Mouse (Mus musculus) hindbrain, embryonic 12.5 days (tissue): ENCODE results near the gene Pklr. TPM values are rescaled to one million over a fixed set of nuclear protein-coding genes. Genes with fewer than 3 reads are reported as not detected.
A peak's percentile ranks its signal among the peaks of the same experiment; 100 is the strongest.

ENCODE experiments used
- ATAC-seq: fragments of 200-750 bp; cut with Nextera tagmentation; 2 replicates; pipeline ENCODE4 v1.8.0; 2017; ENCODE audit warnings: moderate TSS enrichment; ENCODE audit not compliant: low FRiP score
- H3K27ac ChIP-seq: fragments of 300-500 bp; sonication (generic); 2 replicates; pipeline ENCODE4 v1.5.1; 2016; ENCODE audit warnings: mild to moderate bottlenecking
- H3K27me3 ChIP-seq: fragments of 300-500 bp; sonication (generic); 2 replicates; pipeline ENCODE4 v1.6.1; 2016; ENCODE audit warnings: mild to moderate bottlenecking
- H3K36me3 ChIP-seq: fragments of 300-500 bp; sonication (generic); 2 replicates; pipeline ENCODE4 v1.6.1; 2016; ENCODE audit warnings: mild to moderate bottlenecking
- H3K4me1 ChIP-seq: fragments of 300-500 bp; sonication (generic); 2 replicates; pipeline ENCODE4 v1.6.1; 2016
- H3K4me2 ChIP-seq: fragments of 300-500 bp; sonication (generic); replicated peaks from 2 replicates; pipeline ENCODE4 v1.6.1; 2016; ENCODE audit warnings: mild to moderate bottlenecking
- H3K4me3 ChIP-seq: fragments of 300-500 bp; sonication (generic); 2 replicates; pipeline ENCODE4 v1.5.1; 2016; ENCODE audit warnings: mild to moderate bottlenecking
- H3K9ac ChIP-seq: fragments of 300-500 bp; sonication (generic); 2 replicates; pipeline ENCODE4 v1.6.1; 2016; ENCODE audit warnings: mild to moderate bottlenecking, moderate library complexity
- H3K9me3 ChIP-seq: fragments of 300-500 bp; sonication (generic); replicated peaks from 2 replicates; pipeline ENCODE4 v1.6.1; 2016; ENCODE audit warnings: mild to moderate bottlenecking
- WGBS: fragments of 180-500 bp; shearing (Covaris S2); methylation state at CpG from one replicate; pipeline ENCODE4 v1.1.7; 2016; 5-methylcytosine and 5-hydroxymethylcytosine counted together
- polyA plus RNA-seq: library from polyadenylated mRNA; unstranded; fragments of >200 nt; fragmentation: Nextera tagmentation; extraction: Ambion mirVana; gene quantifications from 2 replicates; pipeline ENCODE4 v1.2.1, GENCODE M21; 2016

Gene Pklr
- polyA plus RNA-seq, 1 experiment from 2014 or later, result 0.96 TPM

DNA sequence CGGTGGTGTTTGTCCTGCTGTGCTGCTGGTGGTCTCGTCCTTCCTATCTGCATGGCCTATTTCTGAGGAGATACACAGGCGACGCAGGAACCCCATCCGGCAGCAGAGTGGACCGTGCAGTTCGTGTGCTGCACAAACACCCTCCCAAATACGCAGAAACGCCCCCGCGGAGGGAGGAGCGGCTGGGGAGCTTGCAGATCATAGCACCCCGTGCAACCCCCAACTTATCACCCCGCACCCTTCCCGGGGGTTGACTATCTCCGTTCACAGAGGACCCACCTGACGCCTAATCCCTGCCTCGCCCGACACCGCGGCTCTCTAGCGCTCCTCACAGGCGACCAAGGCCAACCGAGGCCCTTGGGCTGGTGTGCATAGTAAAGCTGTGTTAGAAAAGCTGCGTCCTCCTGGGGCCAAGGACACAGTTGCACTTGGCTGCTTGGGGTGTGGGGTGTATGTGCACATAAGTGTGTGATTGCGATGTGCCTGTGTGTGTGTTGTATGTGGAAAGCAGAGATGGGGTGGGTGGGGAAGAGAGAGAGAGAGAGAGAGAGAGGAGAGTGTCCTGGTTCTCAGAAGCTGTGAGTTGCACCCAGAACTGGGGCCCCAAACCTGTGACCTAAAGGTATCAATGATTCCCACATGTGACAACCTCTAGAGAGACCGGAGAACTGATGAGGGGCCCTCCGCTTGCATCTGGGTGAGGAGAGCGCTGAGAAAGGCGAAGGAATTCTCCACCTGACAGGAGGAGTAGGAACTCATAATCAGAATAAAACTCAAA, 3.5 kb upstream of the Pklr start:
- 15% methylated on average over 30 of the region's 30 CpGs for whole genome bisulfite sequencing
- Histone ChIP-seq H3K9ac (peak overlapping the region; percentile 42), H3K4me3 (peak overlapping the region; percentile 30), H3K4me1 (peaks cover 7% of the 10 kb centered on the region), H3K36me3 (no peaks in the 10 kb centered on the region), H3K27me3 (no peaks in the 10 kb centered on the region), H3K9me3 (no peaks in the 10 kb centered on the region), H3K27ac (no peak overlapping the region), H3K4me2 (peak overlapping the region; percentile 61)
- ATAC-seq, result no peak

DNA sequence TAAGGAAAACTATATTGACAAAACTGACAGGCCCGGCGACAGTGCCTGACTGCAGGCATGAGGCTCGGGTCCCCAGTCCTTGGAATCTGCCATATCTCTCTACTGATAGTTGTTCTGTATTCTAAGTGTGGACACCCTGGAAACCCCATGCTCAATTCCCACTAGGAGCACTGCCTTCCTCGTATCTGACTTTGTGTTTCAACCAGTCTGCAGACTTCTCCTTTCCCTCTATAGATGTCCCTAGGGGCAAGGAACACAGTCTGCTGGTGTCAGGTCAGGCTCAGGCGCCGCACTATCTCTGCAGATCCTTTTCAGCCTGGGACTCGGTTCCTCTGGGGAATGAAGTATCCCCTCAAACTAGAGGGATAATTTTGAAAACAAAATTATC, 2.9 kb upstream of the Pklr start:
- Histone ChIP-seq H3K27me3 (no peaks in the 10 kb centered on the region), H3K9me3 (no peaks in the 10 kb centered on the region), H3K9ac (no peak overlapping the region), H3K4me1 (peaks cover 7% of the 10 kb centered on the region), H3K27ac (no peak overlapping the region), H3K4me3 (no peak overlapping the region), H3K4me2 (no peak overlapping the region; the same call in 1 of the 2 replicates), H3K36me3 (no peaks in the 10 kb centered on the region)
- 76% methylated on average over 7 of the region's 7 CpGs for WGBS
- no peak for ATAC-seq

DNA sequence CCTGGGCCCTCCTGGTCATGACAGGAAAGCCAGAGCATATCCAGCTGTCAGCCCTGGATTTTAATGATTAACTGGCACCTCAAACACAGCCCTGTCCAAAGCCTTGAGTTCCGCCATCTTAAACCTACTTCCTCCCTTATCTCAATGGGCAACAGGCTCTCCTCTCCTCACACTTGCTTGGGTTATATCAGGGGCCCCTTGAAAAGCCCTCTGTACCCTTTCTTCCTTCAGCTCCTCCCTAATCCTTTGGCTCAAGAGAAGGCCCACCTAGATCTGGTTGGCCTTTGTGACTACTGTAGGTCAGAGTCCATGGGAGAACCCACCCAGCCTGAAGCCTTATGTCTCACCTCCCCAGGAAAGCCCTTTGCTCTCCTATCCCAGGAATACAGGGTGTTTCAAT, 2.2 kb upstream of the Pklr start:
- Histone ChIP-seq H3K36me3 (no peaks in the 10 kb centered on the region), H3K4me1 (peaks cover 7% of the 10 kb centered on the region), H3K4me3 (no peak overlapping the region), H3K27me3 (no peaks in the 10 kb centered on the region), H3K4me2 (no peak overlapping the region), H3K9me3 (no peaks in the 10 kb centered on the region), H3K27ac (no peak overlapping the region), H3K9ac (no peak overlapping the region)
- 96% methylated on average over 1 of the region's 1 CpGs for WGBS
- ATAC-seq, result no peak

DNA sequence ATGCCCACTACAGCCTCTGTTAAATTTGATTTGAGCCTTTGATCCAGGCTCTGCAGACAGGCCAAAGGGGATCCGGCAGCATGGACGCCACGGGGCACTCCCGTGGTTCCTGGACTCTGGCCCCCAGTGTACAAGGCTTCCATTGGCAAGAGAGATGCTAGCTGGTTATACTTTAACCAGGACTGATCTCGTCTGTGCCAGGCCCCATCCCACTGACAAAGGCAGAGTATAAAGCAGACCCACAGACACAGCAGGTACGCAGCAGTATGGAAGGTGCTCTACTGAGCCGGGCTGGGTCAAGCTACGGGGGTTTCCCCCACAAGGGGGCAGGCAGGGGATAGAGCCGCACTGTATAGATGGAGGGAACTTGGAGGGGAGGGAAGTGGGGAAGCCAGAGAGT, 423 bp downstream of the Pklr start:
- Histone ChIP-seq H3K9ac (no peak overlapping the region), H3K4me2 (no peak overlapping the region), H3K27me3 (no peaks in the 10 kb centered on the region), H3K36me3 (no peaks in the 10 kb centered on the region), H3K4me1 (peaks cover 7% of the 10 kb centered on the region), H3K9me3 (no peaks in the 10 kb centered on the region), H3K27ac (0 out of 2 replicates have a peak overlapping the region, but pooled peaks have one; percentile 23), H3K4me3 (no peak overlapping the region)
- 27% methylated on average over 9 of the region's 9 CpGs for WGBS
- ATAC-seq, result no peak

DNA sequence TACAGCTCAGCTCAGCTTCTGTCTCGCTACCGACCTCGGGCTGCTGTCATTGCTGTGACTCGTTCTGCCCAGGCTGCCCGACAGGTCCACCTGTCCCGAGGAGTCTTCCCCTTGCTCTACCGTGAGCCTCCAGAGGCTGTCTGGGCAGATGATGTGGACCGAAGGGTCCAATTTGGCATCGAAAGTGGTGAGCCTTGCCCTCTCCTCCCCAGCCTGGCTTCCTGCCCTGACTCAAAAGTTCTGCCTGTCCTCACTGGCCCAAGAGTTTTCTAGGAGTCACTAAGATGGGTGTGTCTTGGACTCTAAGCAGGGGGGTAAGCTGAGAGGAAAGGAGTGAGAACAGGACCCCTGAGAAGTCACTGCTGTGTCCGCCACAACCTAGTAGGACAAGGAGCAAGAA, 8.9 kb downstream of the Pklr start:
- H3K4me1 ChIP-seq, result peaks cover 15% of the 10 kb centered on the region
- 88% methylated on average over 10 of the region's 10 CpGs for WGBS

DNA sequence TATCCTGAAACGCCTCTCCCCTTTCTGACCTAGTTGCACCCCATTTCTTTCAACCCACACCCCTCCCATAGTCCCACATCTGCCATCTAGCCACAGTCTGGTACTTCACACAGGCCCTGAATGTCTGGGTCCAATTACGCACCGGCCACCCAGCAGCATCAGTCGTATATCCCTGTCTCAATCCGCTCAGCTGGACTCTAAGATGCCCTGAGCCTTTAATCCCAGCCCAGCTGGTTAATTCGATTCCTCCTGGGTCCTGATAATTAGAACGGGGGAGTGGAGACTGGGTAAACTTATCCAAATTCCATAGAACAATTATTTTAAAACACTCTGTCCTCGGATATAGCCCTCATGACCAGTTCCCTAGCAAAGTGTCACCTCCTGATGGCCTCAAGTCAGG, 9.6 kb downstream of the Pklr start:
- no peaks in the 10 kb centered on the region for H3K36me3 ChIP-seq
- H3K9me3 ChIP-seq, result no peaks in the 10 kb centered on the region
- no peak overlapping the region for H3K4me2 ChIP-seq
- H3K4me3 ChIP-seq, result no peak overlapping the region
- no peak overlapping the region for H3K9ac ChIP-seq
- no peak for ATAC-seq
- H3K27me3 ChIP-seq, result peaks cover 36% of the 10 kb centered on the region
- 62% methylated on average over 8 of the region's 8 CpGs for WGBS
- peaks cover 15% of the 10 kb centered on the region for H3K4me1 ChIP-seq
- H3K27ac ChIP-seq, result no peak overlapping the region

More for the DNA sequence above, 8.9 kb downstream of the Pklr start:
- Histone ChIP-seq H3K9me3 (no peaks in the 10 kb centered on the region), H3K9ac (no peak overlapping the region), H3K27me3 (peaks cover 29% of the 10 kb centered on the region), H3K36me3 (no peaks in the 10 kb centered on the region), H3K4me2 (no peak overlapping the region), H3K27ac (no peak overlapping the region), H3K4me3 (no peak overlapping the region)
- no peak for ATAC-seq

DNA sequence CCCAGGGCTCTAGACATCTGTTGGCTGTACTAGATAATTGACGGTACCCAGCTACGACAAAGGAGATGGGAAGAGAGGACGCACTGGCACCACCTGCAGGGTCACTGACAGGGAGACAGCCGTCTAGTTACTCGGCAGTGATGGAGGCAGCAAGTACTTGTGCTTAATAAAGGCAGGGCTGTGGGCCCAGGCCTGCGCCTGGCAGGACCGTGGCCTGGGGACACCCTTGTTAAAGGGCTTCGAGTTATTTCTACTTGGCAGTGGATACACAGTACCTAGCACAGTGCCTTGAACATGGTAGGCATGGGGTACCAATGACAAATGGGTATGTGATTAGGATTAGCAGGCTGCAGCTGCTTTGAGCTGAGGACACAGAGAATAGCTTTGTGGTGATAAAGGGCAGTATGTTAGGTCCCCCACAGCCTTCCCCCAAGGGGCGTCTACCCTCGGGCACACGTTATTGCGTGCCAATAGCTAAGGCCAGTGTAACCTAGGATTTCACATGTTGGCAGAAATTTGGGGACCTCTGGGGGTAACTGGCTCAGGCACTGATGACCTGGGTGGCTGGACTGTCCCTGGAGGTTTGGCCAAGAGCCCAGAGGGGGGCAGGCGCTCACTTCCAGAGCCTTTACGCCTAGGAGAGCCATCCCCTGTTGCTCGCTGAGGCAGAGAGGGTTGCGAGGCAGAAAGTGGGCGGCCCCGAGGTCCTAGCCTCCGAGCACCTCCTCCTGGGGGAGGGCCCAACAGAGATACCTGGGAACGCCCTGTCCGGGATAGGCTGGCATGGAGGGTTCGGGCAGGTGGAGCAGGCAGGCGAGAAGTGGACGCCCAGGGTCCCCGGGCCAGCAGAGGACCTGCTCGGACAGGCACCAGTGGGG, 11.4 kb downstream of the Pklr start:
- H3K4me1 ChIP-seq, result peaks cover 15% of the 10 kb centered on the region
- H3K27ac ChIP-seq, result no peak overlapping the region
- H3K27me3 ChIP-seq, result peaks cover 45% of the 10 kb centered on the region
- ATAC-seq, result 0 out of 2 replicates have a peak, but pooled peaks have one; percentile 26
- H3K4me2 ChIP-seq, result peak overlapping the region; percentile 38
- 0 out of 2 replicates have a peak, but pooled peaks cover under 1% of the 10 kb centered on the region for H3K36me3 ChIP-seq
- 20% methylated on average over 26 of the region's 26 CpGs for WGBS
- H3K9ac ChIP-seq, result no peak overlapping the region
- no peaks in the 10 kb centered on the region for H3K9me3 ChIP-seq
- H3K4me3 ChIP-seq, result 0 out of 2 replicates have a peak overlapping the region, but pooled peaks have one; percentile 3

DNA sequence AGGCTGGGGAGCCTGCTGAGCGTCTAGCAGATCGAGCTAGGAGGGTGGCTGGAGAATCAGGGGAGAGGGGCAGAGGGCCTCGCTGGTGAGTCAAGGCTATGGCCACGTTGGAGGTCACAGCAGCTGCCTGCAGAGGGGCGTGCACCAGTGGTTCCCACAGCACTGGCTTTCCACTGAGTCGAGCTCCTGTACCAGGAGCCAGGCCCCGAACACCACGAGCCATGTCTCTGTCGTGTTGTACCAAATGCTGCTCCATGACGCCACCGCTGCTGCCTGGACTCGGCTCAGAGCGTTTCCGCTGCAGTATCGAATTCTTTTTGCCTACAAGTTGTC, 12.0 kb downstream of the Pklr start:
- H3K9ac ChIP-seq, result 0 out of 2 replicates have a peak overlapping the region, but pooled peaks have one; percentile 8

DNA sequence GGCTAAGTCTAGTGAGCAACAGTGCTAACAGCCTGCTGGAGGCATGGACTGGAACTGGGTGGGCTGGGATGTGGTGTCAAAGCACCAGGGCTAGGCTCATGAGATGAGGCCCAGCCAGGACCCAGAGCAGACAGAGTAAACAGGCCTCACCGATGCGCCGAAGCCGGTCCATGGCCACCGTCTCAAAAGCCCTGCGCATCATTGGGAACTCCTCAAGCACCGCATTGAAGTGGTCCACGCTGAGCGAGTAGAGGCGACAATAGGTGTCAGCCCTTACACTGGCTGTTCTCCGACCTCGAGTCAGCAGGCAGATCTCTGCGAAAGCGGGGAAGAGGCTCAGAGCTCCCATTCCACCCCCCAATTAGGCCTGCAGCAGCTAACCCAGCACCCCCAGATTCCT, 12.6 kb downstream of the Pklr start:
- ATAC-seq, result no peak
- Histone ChIP-seq H3K27me3 (peaks cover 41% of the 10 kb centered on the region), H3K9me3 (no peaks in the 10 kb centered on the region), H3K27ac (no peak overlapping the region), H3K4me2 (no peak overlapping the region), H3K4me3 (no peak overlapping the region), H3K9ac (no peak overlapping the region), H3K36me3 (0 out of 2 replicates have a peak, but pooled peaks cover 5% of the 10 kb centered on the region), H3K4me1 (peaks cover 15% of the 10 kb centered on the region)
- 71% methylated on average over 14 of the region's 14 CpGs for WGBS

More for the DNA sequence above, 12.0 kb downstream of the Pklr start:
- ATAC-seq, result no peak
- H3K27me3 ChIP-seq, result peaks cover 45% of the 10 kb centered on the region
- H3K27ac ChIP-seq, result no peak overlapping the region
- H3K4me3 ChIP-seq, result 0 out of 2 replicates have a peak overlapping the region, but pooled peaks have one; percentile 3
- WGBS, result 15% methylated on average over 15 of the region's 15 CpGs
- no peaks in the 10 kb centered on the region for H3K9me3 ChIP-seq
- H3K36me3 ChIP-seq, result 0 out of 2 replicates have a peak, but pooled peaks cover 5% of the 10 kb centered on the region
- peaks cover 15% of the 10 kb centered on the region for H3K4me1 ChIP-seq
- H3K4me2 ChIP-seq, result peak overlapping the region; percentile 38

DNA sequence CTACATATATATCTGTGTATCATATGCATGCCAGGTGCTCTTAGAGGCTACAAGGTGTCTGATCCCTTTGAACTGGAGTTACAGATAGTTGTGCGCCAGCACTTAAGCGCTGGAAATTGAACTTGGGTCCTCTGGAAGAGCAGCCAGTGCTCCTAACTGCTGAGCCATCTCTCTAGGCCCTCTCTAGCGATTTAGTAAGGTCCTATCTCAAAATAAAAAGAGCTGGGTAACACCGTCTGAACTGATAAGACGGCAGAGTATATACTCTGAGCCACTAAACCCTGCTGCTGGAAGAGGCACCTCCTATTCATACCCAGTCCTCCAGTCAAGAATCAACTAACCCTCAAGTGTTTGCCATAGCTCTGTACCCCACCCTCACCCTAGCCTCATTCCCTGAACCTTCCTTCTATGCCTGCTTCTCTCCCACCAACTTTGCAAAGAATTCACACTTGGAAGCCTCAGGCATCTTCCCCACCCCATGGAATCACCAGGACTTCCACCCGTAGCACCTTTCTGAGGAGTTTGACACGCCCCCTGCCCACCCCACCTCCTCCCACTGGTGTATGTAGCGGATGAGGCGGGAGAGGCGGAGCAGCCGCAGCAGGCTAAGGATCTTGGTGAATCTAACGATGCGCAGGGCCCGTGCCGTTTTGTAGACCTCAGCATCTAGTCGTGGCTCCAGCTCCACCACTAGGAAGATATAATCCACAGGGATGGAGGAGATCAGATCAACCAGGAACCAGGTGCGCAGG, 16.3 kb downstream of the Pklr start:
- Histone ChIP-seq H3K27ac (no peak overlapping the region), H3K4me3 (no peak overlapping the region), H3K36me3 (0 out of 2 replicates have a peak, but pooled peaks cover 5% of the 10 kb centered on the region), H3K9ac (no peak overlapping the region), H3K4me2 (no peak overlapping the region), H3K9me3 (no peaks in the 10 kb centered on the region), H3K27me3 (peaks cover 40% of the 10 kb centered on the region), H3K4me1 (peaks cover 7% of the 10 kb centered on the region)
- ATAC-seq, result no peak
- WGBS, result 69% methylated on average over 17 of the region's 17 CpGs

DNA sequence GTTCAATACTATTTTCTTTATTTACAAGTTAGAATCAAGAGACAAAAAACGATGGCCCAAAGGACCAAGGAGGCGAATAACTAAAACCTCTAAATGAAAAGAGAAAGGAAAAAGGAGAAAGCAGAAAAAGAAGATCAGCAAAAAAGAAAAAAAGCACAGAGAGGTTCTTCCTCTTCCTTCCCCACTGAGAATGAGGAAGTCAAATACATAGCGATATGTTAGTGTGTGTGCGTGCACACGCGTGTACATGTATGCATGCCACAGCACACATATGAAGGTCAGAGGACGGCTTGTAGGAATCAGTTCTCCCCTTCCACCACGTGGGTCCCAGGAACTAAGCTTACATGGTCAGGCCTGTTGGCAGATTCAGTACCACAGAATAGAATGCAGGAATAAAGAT, 21.0 kb downstream of the Pklr start:
- no peak overlapping the region for H3K9ac ChIP-seq
- H3K4me2 ChIP-seq, result no peak overlapping the region
- H3K4me1 ChIP-seq, result peaks cover 26% of the 10 kb centered on the region
- H3K4me3 ChIP-seq, result no peak overlapping the region
- ATAC-seq, result no peak
- peaks cover 17% of the 10 kb centered on the region for H3K27me3 ChIP-seq
- 0 out of 2 replicates have a peak, but pooled peaks cover 5% of the 10 kb centered on the region for H3K36me3 ChIP-seq
- no peak overlapping the region for H3K27ac ChIP-seq
- no peaks in the 10 kb centered on the region for H3K9me3 ChIP-seq
- 87% methylated on average over 8 of the region's 8 CpGs for WGBS

DNA sequence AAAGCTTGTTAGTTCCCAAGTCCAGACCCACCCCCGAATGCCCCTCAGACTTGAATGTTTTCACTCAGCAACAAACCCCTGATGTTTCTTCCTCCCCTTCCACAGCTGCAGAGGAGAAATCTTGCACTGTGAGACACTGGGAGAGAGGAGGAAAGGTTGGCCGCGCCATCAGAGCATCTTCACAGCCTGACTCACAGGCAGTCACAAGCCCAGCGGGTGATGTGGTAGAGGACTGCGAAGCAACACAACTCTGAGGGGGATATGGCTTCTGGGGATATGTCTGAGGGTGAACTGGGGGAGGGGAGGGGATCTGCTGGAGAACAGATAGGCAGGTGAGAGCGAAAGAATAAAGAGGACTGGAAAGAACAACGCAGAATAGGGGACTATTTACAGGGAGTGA, 22.7 kb downstream of the Pklr start:
- H3K36me3 ChIP-seq, result no peaks in the 10 kb centered on the region
- H3K27me3 ChIP-seq, result peaks cover 17% of the 10 kb centered on the region
- 15% methylated on average over 7 of the region's 7 CpGs for WGBS
- peaks cover 26% of the 10 kb centered on the region for H3K4me1 ChIP-seq
- H3K27ac ChIP-seq, result no peak overlapping the region
- H3K9me3 ChIP-seq, result no peaks in the 10 kb centered on the region
- H3K4me2 ChIP-seq, result peak overlapping the region; percentile 88
- H3K4me3 ChIP-seq, result peak overlapping the region; percentile 58
- peak overlapping the region; percentile 67 for H3K9ac ChIP-seq
- ATAC-seq, result no peak
